9 mouse cellular contexts compared by ENCODE assay signal in genomic region chr2:38711421-38711861, GRCm38 (mm10). TPM values are rescaled to one million over a fixed set of nuclear protein-coding genes. Genes with fewer than 3 reads are reported as not detected.
DNase-seq lines count a peak whose midpoint lies in the region; ATAC-seq and TF ChIP-seq lines count a peak whose summit lies in the region.
"Had no signal": no experiment of that assay in that cellular context is flagged by ENCODE, and none has a peak within 500 bp of the region (broad histone marks: within the 10 kb centered on the region; RNA-seq: fewer than 3 reads in every experiment).

No protein-coding gene starts in this region.

- no peak for TF ChIP-seq CTCF in spleen, adult 2 months (IDR thresholded peaks at IDR 0.05; ENCODE audit: extremely low read depth, insufficient read depth, insufficient read length, insufficient replicate concordance)
- TF ChIP-seq CTCF in forebrain, postnatal 0 days (IDR thresholded peaks at IDR 0.05; ENCODE audit: low read depth) = no peak

- no peak overlapping the region; the same call in 1 of the 2 replicates for H3K27ac ChIP-seq in spleen, adult 2 months (ENCODE audit: insufficient read depth, low read length)
- no peak overlapping the region for H3K27ac ChIP-seq in forebrain, postnatal 0 days (ENCODE audit: low read depth, low read length)
- H3K27ac ChIP-seq in limb, embryonic 12.5 days = no peak overlapping the region
- no peak overlapping the region for H3K27ac ChIP-seq in stomach, embryonic 15.5 days

- WGBS in spleen, adult 2 months = 5% methylated on average over 39 of the region's 40 CpGs
- WGBS in forebrain, postnatal 0 days = 1% methylated on average over 39 of the region's 40 CpGs
- WGBS in limb, embryonic 12.5 days = 2% methylated on average over 38 of the region's 40 CpGs
- WGBS in stomach, embryonic 15.5 days = 3% methylated on average over 40 of the region's 40 CpGs

- peak overlapping the region; percentile 36 for H3K4me2 ChIP-seq in forebrain, postnatal 0 days (ENCODE audit: low read depth)
- peak overlapping the region; percentile 57 for H3K4me2 ChIP-seq in limb, embryonic 12.5 days
- H3K4me2 ChIP-seq in stomach, embryonic 15.5 days = peak overlapping the region; percentile 63

- no peak for ATAC-seq in forebrain, postnatal 0 days
- ATAC-seq in limb, embryonic 12.5 days (ENCODE audit: insufficient number of reproducible peaks, insufficient read depth, low FRiP score, low TSS enrichment, low read depth) = no peak
- ATAC-seq in stomach, embryonic 15.5 days (ENCODE audit: insufficient read depth, low FRiP score, low read depth) = no peak

- TF ChIP-seq POLR2A in spleen, adult 2 months (IDR thresholded peaks at IDR 0.05; ENCODE audit: low read depth, low read length) = no peak

- peak overlapping the region; percentile 11 for H3K4me3 ChIP-seq in spleen, adult 2 months (ENCODE audit: extremely low read depth, insufficient read depth, insufficient read length)
- H3K4me3 ChIP-seq in forebrain, postnatal 0 days (ENCODE audit: low read depth, low read length) = peak overlapping the region; percentile 20; the same call in 1 of the 2 replicates
- H3K4me3 ChIP-seq in limb, embryonic 12.5 days (replicated peaks) = peak overlapping the region; percentile 40
- peak overlapping the region; percentile 32 for H3K4me3 ChIP-seq in stomach, embryonic 15.5 days (replicated peaks)

- H3K27me3 ChIP-seq in spleen, adult 2 months (ENCODE audit: control insufficient read depth, insufficient read depth, low read length) = peaks cover 21% of the 10 kb centered on the region
- H3K27me3 ChIP-seq in forebrain, postnatal 0 days (ENCODE audit: insufficient read depth, low read length) = peaks cover 65% of the 10 kb centered on the region
- peaks cover 83% of the 10 kb centered on the region for H3K27me3 ChIP-seq in limb, embryonic 12.5 days
- H3K27me3 ChIP-seq in stomach, embryonic 15.5 days (replicated peaks) = peaks cover 81% of the 10 kb centered on the region

- no peaks in the 10 kb centered on the region for H3K36me3 ChIP-seq in spleen, adult 2 months (ENCODE audit: control insufficient read depth, insufficient read depth, low read length)
- H3K36me3 ChIP-seq in forebrain, postnatal 0 days (ENCODE audit: insufficient read depth) = no peaks in the 10 kb centered on the region
- no peaks in the 10 kb centered on the region for H3K36me3 ChIP-seq in limb, embryonic 12.5 days
- H3K36me3 ChIP-seq in stomach, embryonic 15.5 days = no peaks in the 10 kb centered on the region

- DNase-seq in spleen, adult 2 months (ENCODE audit: low read depth in 1 of 2, low spot score in 2 of 2) = no peak
- DNase-seq in spleen, postnatal 36 days (ENCODE audit: low spot score in 2 of 2) = no peak
- no peak for DNase-seq in forebrain, postnatal 0 days
- no peak for DNase-seq in thymus, postnatal 25 days
- DNase-seq in left cerebral cortex, adult 11 months (ENCODE audit: low spot score) = no peak
- DNase-seq in layer of hippocampus, adult 9-11 months = no peak

- no peak overlapping the region for H3K9ac ChIP-seq in forebrain, postnatal 0 days
- H3K9ac ChIP-seq in limb, embryonic 12.5 days (replicated peaks) = peak overlapping the region; percentile 50; the same call in 1 of the 2 replicates
- no peak overlapping the region for H3K9ac ChIP-seq in stomach, embryonic 15.5 days

- no peaks in the 10 kb centered on the region for H3K4me1 ChIP-seq in spleen, adult 2 months (ENCODE audit: control insufficient read depth, insufficient read depth, insufficient read length)
- 0 out of 2 replicates have a peak, but pooled peaks cover 3% of the 10 kb centered on the region for H3K4me1 ChIP-seq in forebrain, postnatal 0 days (ENCODE audit: insufficient read depth)
- peaks cover 28% of the 10 kb centered on the region for H3K4me1 ChIP-seq in limb, embryonic 12.5 days (replicated peaks)
- H3K4me1 ChIP-seq in stomach, embryonic 15.5 days = peaks cover 24% of the 10 kb centered on the region

- no peaks in the 10 kb centered on the region for H3K9me3 ChIP-seq in forebrain, postnatal 0 days (ENCODE audit: low read length)
- no peaks in the 10 kb centered on the region for H3K9me3 ChIP-seq in limb, embryonic 12.5 days
- no peaks in the 10 kb centered on the region for H3K9me3 ChIP-seq in stomach, embryonic 15.5 days

RNA-seq across cellular contexts. Expression of gene Nr5a1, which starts 2.9 kb away (rescaled TPM):
- polyA plus RNA-seq in spleen, adult 2 months (2012; rRNA removed) = 15.1 and 15.7 TPM in 2 replicates
- total RNA-seq in forebrain, postnatal 0 days (2014; rRNA removed) = 0.23 and 1.3 TPM in 2 replicates
- polyA plus RNA-seq in forebrain, postnatal 0 days (2015; fragmentation: Nextera tagmentation; extraction: Ambion mirVana) = 0.45 TPM in 1 of 2 replicates, not detected in the other
- polyA plus RNA-seq in limb, embryonic 12.5 days (2016; fragmentation: Nextera tagmentation; extraction: Ambion mirVana) = 0.12 and 0.14 TPM in 2 replicates
- polyA plus RNA-seq in stomach, embryonic 15.5 days (2015; fragmentation: Nextera tagmentation; extraction: Ambion mirVana) = 1.1 and 1.2 TPM in 2 replicates
- total RNA-seq: neutrophil, adult 5-6 weeks had no signal
